Mouse (Mus musculus) thymus, postnatal 10 days (tissue): ENCODE results near the gene Fam83g.
"Not testable (repeated sequence)": the region's sequence is repeated elsewhere in the genome, so short reads cannot be mapped to it uniquely, and the experiment has no call there.

ENCODE experiments used
- DNase-seq, 2 experiments: peaks; one replicate each; pipeline ENCODE4 v3.0.0; 2021; ENCODE audit warnings: low spot score in 2 of 2

Fam83g gene

DNA sequence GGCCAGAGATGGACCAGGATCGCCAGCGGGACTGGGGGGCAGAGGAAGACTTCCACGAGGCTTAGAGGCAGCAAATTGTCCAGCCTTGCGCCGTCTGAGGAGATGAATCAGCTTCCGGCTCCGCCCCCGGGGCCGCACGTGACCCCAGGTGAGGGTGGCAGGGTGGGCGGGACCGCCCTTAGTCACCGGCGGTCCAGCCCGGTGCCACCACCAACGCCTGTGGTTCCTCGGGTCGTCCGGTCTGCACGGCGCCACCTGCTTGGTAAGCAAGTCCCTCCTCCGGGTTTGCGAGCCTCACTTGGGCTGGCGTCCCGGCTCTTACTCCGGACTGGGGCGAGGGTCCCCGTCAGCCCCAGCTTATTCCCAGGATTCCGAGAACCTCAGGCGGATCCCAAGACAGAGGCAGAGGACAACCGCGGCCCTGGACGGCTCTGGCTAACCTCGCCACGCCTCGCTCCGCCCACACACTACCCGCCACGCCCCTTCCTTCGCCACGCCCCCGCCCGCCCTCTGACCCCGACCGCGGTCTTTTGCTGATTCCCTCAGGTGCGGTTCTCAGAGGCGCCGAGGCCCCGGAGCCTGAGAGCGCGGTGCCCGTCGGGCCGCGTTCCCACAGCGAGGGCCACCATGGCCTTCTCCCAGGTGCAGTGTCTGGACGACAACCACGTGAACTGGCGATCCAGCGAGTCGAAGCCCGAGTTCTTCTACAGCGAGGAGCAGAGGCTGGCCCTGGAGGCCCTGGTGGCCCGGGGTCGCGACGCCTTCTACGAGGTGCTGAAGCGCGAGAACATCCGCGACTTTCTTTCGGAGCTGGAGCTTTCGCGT, at the start of gene Fam83g:
Fam83g (plus strand) TSS at position 185 of the 825 bp plus-strand sequence.
- peak; percentile 58 to 72 for DNase-seq

DNA sequence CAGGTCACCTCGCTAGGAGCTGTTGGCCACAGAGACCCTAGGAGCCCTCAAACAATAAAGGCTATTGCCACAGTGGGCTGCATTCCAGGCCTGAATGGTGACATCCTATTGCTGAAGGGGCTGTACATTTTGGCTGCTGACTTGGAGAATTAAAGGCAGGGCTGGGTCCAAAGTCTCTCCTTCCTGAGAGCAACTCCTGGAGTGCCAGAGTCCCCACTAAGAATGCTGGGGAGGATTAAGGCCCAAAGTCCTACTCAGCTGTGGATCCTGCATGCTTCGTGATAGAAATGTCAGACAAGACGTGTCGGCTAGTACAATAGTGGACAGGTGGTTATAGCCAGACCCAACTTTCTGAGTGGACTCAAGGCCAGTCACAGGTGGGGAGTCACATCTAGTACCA, 47.6 kb upstream of the Fam83g start:
- not testable (repeated sequence) for DNase-seq

DNA sequence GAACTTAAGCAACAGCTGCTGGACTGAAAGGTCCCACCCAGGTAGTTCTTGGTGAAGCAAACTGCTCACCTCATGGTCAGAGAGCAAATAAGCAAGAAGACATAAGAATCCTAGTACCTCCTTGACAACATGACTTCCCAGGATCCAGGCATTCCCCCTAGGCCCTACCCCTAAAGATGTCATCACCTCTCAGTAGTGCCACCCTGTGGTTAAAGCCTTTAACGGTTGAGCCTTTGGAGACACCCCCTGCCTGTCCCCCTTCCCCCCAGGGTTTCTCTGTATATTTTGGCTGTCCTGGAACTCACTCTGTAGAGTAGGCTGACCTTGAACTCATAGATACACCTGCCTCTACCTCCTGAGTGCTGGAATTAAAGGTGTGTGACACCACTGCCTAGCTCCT, 46.5 kb upstream of the Fam83g start:
- DNase-seq, result no peak

DNA sequence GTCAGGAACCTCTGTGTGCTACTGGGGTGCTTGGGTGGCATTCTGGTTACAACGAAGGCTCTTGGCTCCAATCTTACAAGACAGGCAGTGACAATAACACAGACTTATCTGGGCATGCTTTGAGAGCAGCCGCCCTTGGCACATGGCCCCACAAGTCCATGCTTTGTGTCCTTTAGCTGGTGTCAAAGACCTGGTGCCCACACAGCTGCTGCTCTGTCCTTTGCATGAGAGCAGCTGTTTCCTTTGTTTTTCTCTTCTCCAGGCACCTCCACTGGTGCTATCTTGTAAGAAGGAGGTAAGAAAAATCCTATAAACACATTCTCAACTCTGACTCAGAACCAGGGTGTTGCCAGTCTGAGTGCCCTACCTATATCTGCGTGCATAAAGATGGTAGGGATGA, 46.0 kb upstream of the Fam83g start:
- no peak for DNase-seq

DNA sequence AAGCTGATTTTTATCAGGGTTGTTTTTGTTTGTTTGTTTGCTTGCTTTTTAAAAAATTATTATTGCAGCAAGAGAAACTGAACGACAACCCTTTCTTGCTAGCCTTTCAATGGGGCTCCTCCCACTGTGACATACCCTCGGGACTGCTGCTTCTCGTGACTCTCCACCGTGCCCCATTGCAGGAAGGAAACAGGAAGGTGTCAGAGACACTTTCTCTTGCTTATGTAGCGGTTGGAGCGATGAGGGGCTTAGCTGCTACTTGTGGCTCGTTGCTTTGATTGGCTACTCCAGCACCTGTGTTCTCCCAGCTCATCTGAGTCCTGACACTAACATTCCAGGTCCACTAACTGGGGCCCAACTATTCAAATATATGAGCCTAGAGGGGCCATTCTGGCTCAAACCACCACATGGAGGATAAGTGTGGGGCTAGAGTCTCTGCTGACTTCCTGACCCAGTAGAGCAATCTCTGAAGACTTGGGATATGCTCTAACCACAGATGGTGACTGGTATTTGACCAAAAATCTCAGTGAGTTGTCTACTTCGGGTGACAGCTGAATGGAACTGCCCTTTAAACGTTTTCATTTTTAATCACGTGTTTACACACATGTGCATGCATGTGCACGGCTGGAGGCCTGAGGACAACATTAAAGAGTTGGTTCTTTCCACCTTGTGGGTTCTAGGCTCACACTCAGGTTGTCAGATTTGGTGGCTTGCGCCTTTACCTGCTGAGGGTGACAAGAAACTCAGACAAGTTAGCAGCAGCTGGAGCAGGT, 44.9 kb upstream of the Fam83g start:
- DNase-seq, result peak in 1 of 2 experiments; percentile 43

DNA sequence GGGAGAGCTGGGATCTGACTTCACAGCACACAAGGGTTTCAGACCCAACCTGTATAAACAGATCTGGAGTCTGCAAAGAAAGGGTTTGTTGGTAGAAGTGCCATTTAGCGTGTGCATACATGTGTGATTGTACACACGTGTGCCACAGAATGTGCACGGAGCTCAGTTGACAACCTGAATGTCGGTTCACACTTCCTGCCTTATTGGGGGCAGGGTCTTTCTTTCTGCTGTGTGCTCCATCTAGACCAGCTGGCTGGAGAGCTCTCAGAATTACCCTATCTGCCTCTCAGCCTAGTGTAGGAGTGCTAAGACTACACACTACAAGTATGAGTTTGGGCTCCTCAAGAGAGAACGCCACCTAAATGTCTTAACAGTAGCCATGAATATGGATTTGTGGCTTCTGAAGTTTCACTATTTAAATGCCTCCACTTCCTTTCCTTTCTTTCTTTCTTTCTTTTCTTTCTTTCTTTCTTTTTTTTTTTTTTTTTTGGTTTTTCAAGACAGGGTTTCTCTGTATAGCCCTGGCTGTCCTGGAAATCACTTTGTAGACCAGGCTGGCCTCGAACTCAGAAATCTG, 44.2 kb upstream of the Fam83g start:
- DNase-seq, result no peak

DNA sequence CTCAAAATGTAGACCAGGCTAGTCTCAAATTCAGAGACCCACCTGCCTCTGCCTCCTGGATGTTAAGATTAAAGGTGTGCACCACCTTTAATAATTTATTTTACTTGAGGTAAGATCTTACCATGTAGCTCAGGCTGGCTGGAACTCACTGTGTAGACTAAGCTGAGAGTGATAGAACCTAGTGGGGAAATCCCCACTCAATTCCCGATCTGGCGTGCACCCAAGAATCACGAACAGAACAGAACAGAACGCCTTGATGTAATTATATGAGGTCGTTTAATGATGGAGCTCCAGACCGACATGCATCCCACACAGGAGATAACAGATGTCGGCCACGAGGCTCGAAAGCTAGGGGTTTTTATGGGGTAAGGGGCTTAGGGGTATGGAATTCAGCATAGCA, 43.3 kb upstream of the Fam83g start:
- DNase-seq, result not testable (repeated sequence)

DNA sequence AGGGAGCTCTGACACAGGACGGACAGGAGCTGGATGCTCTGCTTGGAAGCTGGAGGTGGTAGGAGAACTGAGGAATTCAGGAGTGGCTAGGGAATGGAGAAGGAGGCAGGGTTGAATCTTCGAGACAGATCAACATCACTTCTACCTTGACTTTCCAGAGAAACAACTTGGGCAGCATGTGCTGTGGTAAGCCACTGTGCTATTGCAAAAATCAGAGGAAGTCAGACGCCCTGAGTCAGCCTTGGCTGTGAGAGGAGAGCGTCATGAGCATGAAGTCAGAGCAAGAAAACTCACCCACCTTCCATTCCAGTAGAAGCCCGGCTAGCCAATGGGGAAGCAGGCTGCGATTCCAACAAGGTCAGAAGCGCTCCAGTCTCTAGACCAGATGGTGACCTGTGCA, 41.8 kb upstream of the Fam83g start:
- DNase-seq, result no peak

DNA sequence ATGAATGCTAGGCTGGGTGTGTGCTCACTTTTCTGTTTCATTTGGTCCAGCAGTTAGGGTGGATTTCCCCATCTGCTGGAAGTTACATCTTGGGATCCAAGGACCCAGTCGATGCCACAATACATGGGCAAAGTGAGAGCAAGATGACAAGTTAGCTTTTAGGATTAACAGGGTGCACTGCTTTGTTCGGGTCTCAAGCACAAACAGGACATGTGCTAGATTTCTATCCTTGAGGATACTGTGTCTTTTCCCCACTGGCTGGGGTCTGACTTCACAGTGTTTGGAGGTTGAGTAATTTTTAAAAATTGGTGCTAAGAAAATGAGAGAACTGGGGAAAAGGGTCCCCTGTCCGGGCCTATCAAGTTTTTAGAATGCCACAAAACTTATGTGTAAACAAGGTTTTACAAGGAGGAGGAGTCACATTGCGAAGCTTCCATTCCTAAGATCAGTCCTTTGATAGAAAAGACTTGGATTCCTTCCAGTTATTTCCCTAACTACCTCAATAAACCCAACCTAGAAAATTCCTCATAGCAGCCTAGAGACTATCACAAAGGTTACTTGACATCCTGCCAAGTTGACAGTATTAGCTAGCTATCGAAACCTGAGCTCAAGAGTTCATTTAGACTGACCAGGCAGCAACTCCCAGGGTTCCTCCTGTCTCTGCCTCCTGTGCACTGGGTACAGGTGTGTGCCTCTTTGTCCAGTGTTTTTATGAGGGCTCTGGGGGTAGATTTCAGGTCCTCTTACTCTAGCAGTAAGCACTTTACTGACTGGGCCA, 40.5 kb upstream of the Fam83g start:
- DNase-seq, result no peak

DNA sequence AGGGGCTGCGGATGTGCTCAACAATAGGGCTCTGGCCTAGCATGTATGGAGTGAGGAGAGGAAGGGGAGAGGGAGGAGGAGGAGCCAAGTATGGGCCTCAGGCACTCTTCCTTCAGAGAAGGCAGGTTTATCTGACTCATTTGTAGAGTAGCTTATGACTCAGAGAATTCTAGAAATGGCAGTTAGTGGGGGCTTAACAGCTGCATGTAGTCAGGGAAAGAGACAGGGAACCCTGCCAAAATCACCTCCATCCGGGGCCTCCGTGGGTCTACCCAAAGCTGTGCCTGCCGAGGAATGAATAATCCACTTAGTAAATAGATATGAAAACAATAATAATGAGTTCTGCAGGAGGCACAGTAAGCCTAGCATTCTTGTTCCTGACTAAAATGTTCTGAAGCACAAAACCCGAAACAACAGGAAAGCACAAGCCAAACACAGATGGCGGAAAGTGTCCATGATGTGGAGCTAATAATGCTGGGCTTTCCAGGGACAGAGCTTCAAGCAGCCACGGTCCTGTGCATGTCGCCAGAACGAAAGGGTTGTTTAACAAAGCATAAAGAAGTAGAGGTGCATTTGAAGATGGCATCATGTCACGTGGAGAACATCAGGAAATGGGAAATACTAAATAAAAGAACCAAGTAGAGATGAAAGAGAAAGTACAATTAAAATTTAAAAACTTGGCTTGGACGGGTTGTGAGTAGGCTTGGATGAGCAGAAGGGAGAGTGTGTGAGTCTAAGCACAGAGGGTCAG, 39.1 kb upstream of the Fam83g start:
- no peak for DNase-seq

DNA sequence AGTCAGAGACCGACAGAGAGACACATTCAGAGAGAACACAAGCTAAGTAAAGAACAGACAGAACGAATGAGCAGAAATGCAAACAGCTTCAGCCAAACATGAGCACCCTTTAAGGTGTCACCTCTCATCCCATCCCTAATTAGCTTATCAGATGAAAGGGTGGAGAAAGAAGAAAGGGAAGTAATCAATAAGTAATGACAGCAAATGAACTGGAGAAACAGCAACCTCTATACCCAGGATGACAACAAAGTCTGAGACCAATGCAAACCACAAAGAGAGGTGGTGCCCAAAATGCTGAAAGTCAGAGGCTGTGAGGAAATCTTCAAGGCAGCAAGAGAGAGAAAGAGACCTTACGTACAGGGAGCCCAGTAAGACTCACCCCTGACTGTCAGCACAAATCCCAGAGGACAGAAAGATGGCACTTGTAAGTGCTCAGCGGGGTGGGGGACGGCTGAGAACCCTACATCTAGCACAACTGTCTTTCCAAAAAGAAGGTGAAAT, 38.5 kb upstream of the Fam83g start:
- no peak for DNase-seq

DNA sequence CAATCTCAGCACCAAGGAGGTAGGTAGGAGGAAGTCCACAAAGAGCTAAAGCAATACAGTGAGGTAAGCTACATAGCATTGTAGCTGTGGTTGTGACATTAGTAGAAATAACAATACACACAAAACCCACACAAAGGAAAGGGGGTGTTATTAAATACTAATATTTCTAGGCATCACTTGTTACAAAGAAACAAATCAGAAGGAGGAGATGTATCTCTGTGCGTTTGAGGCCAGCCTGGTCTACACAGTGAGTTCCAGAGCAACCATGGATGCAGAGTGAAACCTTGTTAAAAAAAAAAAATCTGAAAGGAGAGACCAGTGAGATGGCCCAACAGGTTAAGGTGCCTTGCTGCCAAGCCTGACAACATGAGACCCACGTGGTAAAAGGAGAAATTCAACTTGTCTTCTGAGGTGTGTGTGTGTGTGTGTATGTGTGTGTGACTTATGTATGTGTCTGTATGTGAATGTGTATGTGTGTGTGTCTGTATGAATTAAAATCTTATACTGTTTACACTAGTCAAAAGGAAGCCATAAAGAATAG, 37.3 kb upstream of the Fam83g start:
- no peak for DNase-seq

DNA sequence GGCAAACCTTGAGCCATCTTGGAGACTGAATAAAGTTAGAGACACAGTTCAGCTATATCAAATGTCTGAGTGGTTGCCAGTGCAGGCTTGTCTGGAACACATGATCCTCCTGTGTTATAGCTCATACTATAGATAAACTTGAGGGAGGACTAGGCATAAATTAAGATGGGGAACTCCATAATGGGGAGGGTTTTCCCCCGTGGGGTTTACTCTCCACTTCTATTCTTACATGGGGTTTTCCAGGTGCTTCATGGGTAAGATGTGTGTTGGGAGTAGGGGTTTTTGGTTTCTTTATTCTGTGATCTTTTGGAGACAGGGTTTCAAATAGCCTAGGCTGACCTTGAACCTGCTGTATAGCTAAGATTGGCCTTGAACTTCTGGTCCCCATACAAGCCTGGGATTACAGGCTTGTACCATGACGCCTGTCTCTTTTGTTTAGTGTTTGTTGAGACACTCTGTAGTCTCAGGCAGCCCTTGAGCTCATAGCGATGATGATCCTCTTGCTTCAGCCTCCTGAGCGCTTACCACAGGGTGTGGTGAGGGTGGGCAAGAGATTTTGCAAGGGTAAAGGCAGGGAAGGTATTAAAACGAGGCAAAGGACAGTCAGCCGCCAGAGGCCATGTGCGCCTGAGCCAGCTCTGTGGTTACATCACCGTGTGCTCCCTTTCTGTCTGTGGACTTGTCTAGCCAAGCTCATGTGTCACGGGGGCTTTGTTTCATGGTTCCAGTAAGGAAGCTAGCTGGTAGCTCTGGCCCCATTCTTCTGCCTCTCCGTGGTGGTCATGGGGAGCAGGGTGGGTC, 36.6 kb upstream of the Fam83g start:
- no peak for DNase-seq

DNA sequence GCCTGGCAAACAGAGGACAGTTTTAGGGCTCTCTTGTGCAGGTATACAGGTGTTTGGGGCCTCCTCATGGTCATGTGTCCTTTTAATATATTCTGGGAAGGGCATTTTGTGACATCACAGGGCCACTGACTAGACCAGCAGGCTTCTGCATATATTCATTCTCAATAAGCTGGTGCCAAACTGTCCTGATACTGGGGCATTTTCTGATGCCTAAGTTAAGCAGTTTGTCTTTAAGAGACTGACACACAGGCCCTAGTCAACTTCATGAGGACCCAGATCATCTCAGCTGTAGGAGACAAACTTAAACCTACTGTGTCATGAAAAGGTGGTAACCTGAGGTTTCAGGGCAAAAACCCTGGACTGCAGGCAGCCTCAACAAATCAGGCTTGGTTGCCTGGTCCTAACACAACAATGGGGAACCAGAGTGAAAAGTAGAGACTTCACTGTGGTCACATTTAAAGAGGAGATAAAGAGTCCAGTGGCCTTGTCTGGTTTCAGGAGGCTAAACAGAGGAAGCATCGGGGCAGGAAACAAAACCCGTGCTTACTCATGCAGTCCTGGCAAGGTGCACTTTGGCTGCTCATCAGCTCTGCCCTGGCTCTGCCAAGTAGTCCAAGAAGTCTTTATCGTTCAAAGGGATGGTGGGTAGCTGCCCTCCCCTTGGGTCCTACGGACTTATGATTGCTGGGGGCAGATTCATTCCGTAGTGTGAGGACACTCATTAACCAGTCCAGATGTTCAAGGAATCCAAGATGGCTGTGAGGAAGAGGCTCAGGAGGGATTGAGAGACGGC, 35.7 kb upstream of the Fam83g start:
- DNase-seq, result no peak

DNA sequence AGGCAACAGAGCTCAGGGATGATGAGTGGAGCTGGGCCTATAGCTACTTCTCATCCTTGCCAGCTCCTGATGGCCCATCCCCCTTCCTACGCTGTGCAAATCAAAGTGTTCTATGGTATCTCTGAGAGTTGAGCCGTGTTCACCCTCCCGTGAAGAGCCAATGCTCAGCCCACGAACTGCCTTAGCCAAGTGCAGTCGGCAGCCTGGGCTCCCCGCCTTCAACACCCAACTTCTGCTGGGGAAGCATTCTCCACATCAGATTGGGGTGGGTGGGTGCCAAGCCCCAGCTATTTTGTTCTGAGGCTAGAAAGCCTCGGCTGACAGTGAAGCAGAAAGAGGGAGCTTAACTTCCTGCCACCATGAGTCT, 35.2 kb upstream of the Fam83g start:
- DNase-seq, result no peak

DNA sequence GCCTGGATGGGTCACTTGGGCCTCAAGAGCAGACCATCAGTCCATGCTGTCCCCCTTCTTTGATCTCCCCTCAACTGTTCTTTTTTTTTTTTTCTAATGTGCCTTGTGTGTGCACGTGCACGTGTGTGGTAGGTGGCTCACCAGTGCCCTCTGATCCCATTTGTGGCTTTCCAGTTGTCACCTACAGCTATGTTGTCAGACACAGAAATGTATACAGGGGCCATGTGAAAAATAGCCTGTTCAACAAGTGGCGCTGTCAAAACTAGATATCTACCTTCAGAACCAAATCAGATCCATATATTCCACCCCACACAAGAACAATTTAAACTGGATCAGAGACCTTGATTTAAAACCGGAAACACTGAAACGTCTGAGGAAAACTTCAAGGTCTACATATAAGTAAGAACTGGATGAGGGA, 34.7 kb upstream of the Fam83g start:
- no peak for DNase-seq

DNA sequence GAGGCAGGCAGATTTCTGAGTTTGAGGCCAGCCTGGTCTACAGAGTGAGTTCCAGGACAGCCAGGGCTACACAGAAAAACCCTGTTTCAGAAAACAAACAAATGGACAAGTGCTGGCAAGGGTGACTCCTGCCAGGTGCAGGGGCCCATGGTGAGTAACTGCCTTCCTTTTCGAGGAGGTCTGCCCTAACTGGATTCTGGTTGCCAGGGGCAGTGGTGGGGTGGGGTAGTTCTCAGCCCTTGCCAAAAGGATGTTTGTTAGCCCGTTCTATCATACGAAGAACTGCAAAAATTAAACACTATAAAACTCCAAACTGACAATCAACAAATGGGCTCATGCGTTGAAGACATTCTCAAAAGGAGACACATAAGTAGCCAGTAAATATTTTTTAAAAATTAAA, 34.3 kb upstream of the Fam83g start:
- DNase-seq, result no peak

DNA sequence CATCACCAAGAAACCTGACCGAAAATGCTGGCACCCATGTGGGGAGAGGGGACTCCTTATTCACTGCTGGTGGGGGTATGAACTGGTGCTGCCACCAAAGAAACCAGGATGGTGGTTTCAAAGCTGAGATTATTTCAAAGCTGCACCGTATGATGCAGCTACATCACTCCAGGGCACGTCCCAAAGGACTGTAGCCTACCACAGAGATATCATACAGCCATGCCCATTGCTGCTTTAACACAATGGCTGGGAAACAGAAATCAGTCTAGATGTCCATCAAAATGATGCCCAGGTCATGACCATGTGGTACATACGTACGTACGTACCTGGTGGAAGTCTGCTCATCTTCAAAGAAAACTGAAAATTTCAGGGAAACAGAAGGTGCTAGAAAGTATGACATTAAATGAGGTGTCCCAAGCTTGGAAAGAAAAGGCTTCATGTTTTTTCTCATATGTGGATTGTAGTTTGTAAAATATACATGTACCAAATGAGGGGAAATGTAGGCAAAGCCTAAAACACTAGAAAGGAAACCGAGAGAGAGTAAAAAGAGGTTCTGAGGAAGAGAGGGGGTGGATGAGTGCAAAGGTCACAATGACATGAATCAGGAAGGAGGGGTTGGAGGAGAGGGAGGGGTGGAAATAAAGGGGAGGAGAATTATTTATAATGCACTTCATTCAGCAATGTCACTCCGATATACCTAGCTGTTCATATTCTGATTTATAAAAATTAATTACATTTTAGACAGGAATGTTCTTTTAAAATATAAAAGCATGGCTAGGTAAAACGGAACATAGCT, 33.2 kb upstream of the Fam83g start:
- no peak for DNase-seq
